Mouse (Mus musculus) embryo, embryonic 10 days (tissue): ENCODE measurements at regions not wholly inside any gene's neighbourhood (a gene's known extent, or its start where the extent isn't known, plus 50 kb on each side); places are given as distances from the start of the nearest gene placed in this dataset.

ENCODE experiments used
- DNase-seq: peaks from one replicate; pipeline ENCODE4 v3.0.0-alpha.2; 2015; ENCODE audit warnings: low spot score

DNA sequence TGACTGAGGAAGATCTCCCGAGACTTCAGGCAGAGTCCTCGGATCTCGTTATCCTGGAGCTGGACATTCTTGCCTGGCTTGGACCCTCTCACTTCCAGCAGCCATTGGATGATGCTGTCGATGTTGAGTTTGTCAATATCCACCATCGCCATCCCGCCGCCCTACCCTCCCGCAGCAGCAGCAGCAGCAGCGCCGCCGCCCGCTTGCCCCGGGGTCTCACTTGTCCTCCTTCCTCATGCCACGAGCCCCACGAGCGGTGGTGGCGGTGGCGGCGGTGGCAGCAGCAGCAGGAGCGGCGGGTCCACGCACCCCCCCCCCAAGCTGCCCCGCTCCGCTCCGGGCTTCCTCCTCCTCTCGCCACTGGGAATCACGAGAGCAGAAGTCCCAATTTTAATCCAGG lies 115.1 kb upstream of the Taf1b start:
- no peak for DNase-seq

DNA sequence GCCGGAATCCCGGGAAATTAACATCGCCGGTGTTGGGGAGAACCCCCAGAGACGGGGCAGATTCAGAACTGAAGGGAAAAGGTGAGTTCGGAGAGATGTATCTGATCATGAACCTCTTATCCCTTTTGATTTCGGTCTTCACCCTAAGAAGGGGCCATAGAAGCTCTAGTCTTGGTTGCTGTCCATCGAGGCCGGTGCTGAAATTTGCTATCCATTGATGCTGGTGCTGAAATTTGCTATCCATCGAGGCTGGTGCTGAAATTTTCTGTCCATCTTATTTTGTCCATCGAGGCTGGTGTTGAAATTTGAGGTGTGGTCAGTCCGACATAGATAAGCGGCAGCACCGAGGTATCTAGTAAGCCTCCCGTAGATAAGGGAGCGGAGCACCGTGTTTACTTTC lies 73.2 kb upstream of the Taf1b start:
- DNase-seq: peak; percentile 3
